Mouse (Mus musculus): ENCODE measurements around the gene Rbms2. TPM values are rescaled to one million over a fixed set of nuclear protein-coding genes. Genes with fewer than 3 reads are reported as not detected.
"Not testable (repeated sequence)": the region's sequence is repeated elsewhere in the genome, so short reads cannot be mapped to it uniquely, and the experiment has no call there.

Rbms2 gene
- polyA plus RNA-seq, 1 experiment from 2014 or later, result 39.0 TPM

- peak within 1 kb of the TSS; percentile 93 for H3K4me2 ChIP-seq (replicated peaks)
- peak; percentile 91 for ATAC-seq (ENCODE audit: low FRiP score, low read depth)
Observed at GRCm38 (mm10) chr10:128211390-128212108, 31.5 kb upstream of the Rbms2 start, which contains the start of gene Spryd4. Spryd4 (minus strand) TSS chr10:128211807.

GRCm38 (mm10) chr10:128210954-128211353 lies 30.9 kb upstream of the Rbms2 start:
- peaks cover 12% of the 10 kb centered on the region for H3K4me1 ChIP-seq
- H3K9me3 ChIP-seq, result no peaks in the 10 kb centered on the region
- peaks cover 7% of the 10 kb centered on the region for H3K27me3 ChIP-seq
- no peak overlapping the region for H3K27ac ChIP-seq
- no peak for ATAC-seq (ENCODE audit: low FRiP score, low read depth)
- peaks cover 20% of the 10 kb centered on the region for H3K36me3 ChIP-seq
- 28% methylated on average over 14 of the region's 14 CpGs for WGBS
- peak overlapping the region; percentile 74 for H3K9ac ChIP-seq
- peak overlapping the region; percentile 93 for H3K4me2 ChIP-seq (replicated peaks)
- peak overlapping the region; percentile 57 for H3K4me3 ChIP-seq

More at GRCm38 (mm10) chr10:128211390-128212108, 31.5 kb upstream of the Rbms2 start, which contains the start of gene Spryd4:
- Histone ChIP-seq H3K36me3 (peaks cover 20% of the 10 kb centered on the region), H3K27me3 (peaks cover 7% of the 10 kb centered on the region), H3K27ac (0 out of 2 replicates have a peak within 1 kb of the TSS, but pooled peaks have one; percentile 8), H3K4me3 (peak within 1 kb of the TSS; percentile 57), H3K4me1 (peaks cover 12% of the 10 kb centered on the region), H3K9ac (peak within 1 kb of the TSS; percentile 74), H3K9me3 (no peaks in the 10 kb centered on the region)
- WGBS, result 0% methylated on average over 30 of the region's 30 CpGs

- Histone ChIP-seq H3K4me1 (peaks cover 12% of the 10 kb centered on the region), H3K9ac (no peak overlapping the region), H3K27ac (no peak overlapping the region), H3K4me3 (peak overlapping the region; percentile 57), H3K9me3 (no peaks in the 10 kb centered on the region), H3K4me2 (replicated peaks) (peak overlapping the region; percentile 93), H3K27me3 (peaks cover 7% of the 10 kb centered on the region), H3K36me3 (peaks cover 20% of the 10 kb centered on the region)
- 93% methylated on average over 2 of the region's 2 CpGs for WGBS
- no peak for ATAC-seq (ENCODE audit: low FRiP score, low read depth)
Observed at GRCm38 (mm10) chr10:128210131-128210530, 30.0 kb upstream of the Rbms2 start.

GRCm38 (mm10) chr10:128209311-128210009 lies 29.4 kb upstream of the Rbms2 start:
- H3K27ac ChIP-seq, result no peak overlapping the region
- no peak overlapping the region for H3K4me2 ChIP-seq (replicated peaks)
- peaks cover 12% of the 10 kb centered on the region for H3K4me1 ChIP-seq
- no peak overlapping the region for H3K9ac ChIP-seq
- no peak overlapping the region for H3K4me3 ChIP-seq
- H3K27me3 ChIP-seq, result peaks cover 7% of the 10 kb centered on the region
- WGBS, result 91% methylated on average over 11 of the region's 11 CpGs
- no peak for ATAC-seq (ENCODE audit: low FRiP score, low read depth)
- H3K9me3 ChIP-seq, result no peaks in the 10 kb centered on the region
- peaks cover 20% of the 10 kb centered on the region for H3K36me3 ChIP-seq

- ATAC-seq (ENCODE audit: low FRiP score, low read depth), result no peak
- Histone ChIP-seq H3K27me3 (peaks cover under 1% of the 10 kb centered on the region; the same call in 1 of the 2 replicates), H3K9ac (no peak overlapping the region), H3K36me3 (peaks cover 20% of the 10 kb centered on the region), H3K9me3 (no peaks in the 10 kb centered on the region), H3K4me2 (replicated peaks) (no peak overlapping the region), H3K4me3 (no peak overlapping the region), H3K27ac (no peak overlapping the region), H3K4me1 (peaks cover 12% of the 10 kb centered on the region)
- 93% methylated on average over 10 of the region's 10 CpGs for WGBS
Observed at GRCm38 (mm10) chr10:128208326-128208725, 28.2 kb upstream of the Rbms2 start.

- Histone ChIP-seq H3K27me3 (no peaks in the 10 kb centered on the region), H3K4me2 (replicated peaks) (no peak overlapping the region), H3K4me1 (no peaks in the 10 kb centered on the region), H3K9ac (no peak overlapping the region), H3K36me3 (peaks cover 17% of the 10 kb centered on the region), H3K9me3 (no peaks in the 10 kb centered on the region), H3K27ac (no peak overlapping the region), H3K4me3 (no peak overlapping the region)
- 89% methylated on average over 15 of the region's 15 CpGs for WGBS
- 0 out of 2 replicates have a peak, but pooled peaks have one; percentile 38 for ATAC-seq (ENCODE audit: low FRiP score, low read depth)
Observed at GRCm38 (mm10) chr10:128204941-128205340, 24.8 kb upstream of the Rbms2 start.

GRCm38 (mm10) chr10:128201856-128202255 lies 21.8 kb upstream of the Rbms2 start:
- Histone ChIP-seq H3K36me3 (peaks cover 4% of the 10 kb centered on the region; the same call in 1 of the 2 replicates), H3K4me2 (replicated peaks) (no peak overlapping the region), H3K9me3 (no peaks in the 10 kb centered on the region), H3K9ac (no peak overlapping the region), H3K27me3 (peaks cover 3% of the 10 kb centered on the region; the same call in 1 of the 2 replicates), H3K4me1 (no peaks in the 10 kb centered on the region), H3K4me3 (no peak overlapping the region), H3K27ac (no peak overlapping the region)
- no peak for ATAC-seq (ENCODE audit: low FRiP score, low read depth)
- 61% methylated on average over 6 of the region's 6 CpGs for WGBS

- Histone ChIP-seq H3K4me1 (peaks cover 7% of the 10 kb centered on the region), H3K27ac (no peak overlapping the region), H3K9me3 (no peaks in the 10 kb centered on the region), H3K4me3 (peak overlapping the region; percentile 73), H3K4me2 (replicated peaks) (peak overlapping the region; percentile 98), H3K9ac (peak overlapping the region; percentile 72), H3K27me3 (peaks cover 29% of the 10 kb centered on the region), H3K36me3 (no peaks in the 10 kb centered on the region)
- ATAC-seq (ENCODE audit: low FRiP score, low read depth), result peak; percentile 88
- WGBS, result under 1% methylated on average over 63 of the region's 79 CpGs
Observed at GRCm38 (mm10) chr10:128194551-128195461, 14.7 kb upstream of the Rbms2 start.

GRCm38 (mm10) chr10:128194024-128194550 lies 14.0 kb upstream of the Rbms2 start, which contains the start of gene Gls2:
Gls2 (plus strand) TSS chr10:128194457.
- Histone ChIP-seq H3K27ac (no peak within 1 kb of the TSS), H3K9me3 (no peaks in the 10 kb centered on the region), H3K4me3 (peak within 1 kb of the TSS; percentile 73), H3K4me1 (peaks cover 7% of the 10 kb centered on the region), H3K9ac (peak within 1 kb of the TSS; percentile 72), H3K36me3 (no peaks in the 10 kb centered on the region), H3K4me2 (replicated peaks) (peak within 1 kb of the TSS; percentile 98), H3K27me3 (peaks cover 29% of the 10 kb centered on the region)
- WGBS, result under 1% methylated on average over 46 of the region's 46 CpGs
- peak; percentile 98 for ATAC-seq (ENCODE audit: low FRiP score, low read depth)

- no peak for ATAC-seq (ENCODE audit: low FRiP score, low read depth)
- Histone ChIP-seq H3K27ac (no peak overlapping the region), H3K9me3 (no peaks in the 10 kb centered on the region), H3K4me2 (replicated peaks) (no peak overlapping the region), H3K36me3 (no peaks in the 10 kb centered on the region), H3K9ac (no peak overlapping the region), H3K27me3 (peaks cover 29% of the 10 kb centered on the region), H3K4me1 (peaks cover 7% of the 10 kb centered on the region), H3K4me3 (no peak overlapping the region)
- 91% methylated on average over 6 of the region's 6 CpGs for WGBS
Observed at GRCm38 (mm10) chr10:128193113-128193512, 13.0 kb upstream of the Rbms2 start.

GRCm38 (mm10) chr10:128192030-128192766 lies 12.1 kb upstream of the Rbms2 start:
- peaks cover 29% of the 10 kb centered on the region for H3K27me3 ChIP-seq
- not testable (repeated sequence) for H3K9ac ChIP-seq; H3K4me3 ChIP-seq; H3K9me3 ChIP-seq; H3K4me1 ChIP-seq; H3K4me2 ChIP-seq (replicated peaks); H3K36me3 ChIP-seq; ATAC-seq (ENCODE audit: low FRiP score, low read depth); H3K27ac ChIP-seq
- WGBS, result 94% methylated on average over 3 of the region's 3 CpGs
